Mouse (Mus musculus): ENCODE data around the gene Crispld2.

Crispld2 gene

DNA sequence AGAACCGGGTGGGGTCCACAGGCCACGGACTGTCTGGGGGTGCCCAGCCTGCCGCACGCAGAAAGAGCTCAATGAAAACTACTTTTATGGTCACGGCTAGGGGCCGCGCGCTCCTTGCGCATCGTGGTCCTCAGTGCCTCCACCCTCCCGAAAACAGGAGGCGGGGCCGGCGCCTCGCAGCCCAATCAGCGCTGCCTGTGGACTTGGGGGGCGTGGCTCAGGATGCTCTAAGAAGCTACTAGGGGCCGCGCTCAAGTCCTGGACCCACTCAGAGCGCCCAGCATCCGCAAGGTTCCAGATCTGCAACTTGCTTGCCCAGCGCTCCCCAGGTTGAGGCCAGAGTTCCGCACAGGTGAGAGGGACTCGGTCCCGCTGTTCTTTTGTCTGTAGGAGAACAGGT, at the start of gene Crispld2:
Gene Crispld2 (plus strand): TSS at position 190 of the 400 bp plus-strand sequence.
- ChIA-PET POLR2A (interaction anchor here in 2 of 4 experiments (0.9 to 1.9 kb wide), 5 partner anchors 13 to 224 kb away, joined by 3 to 4 read pairs (median 3); no protein-coding TSS in a partner anchor), CTCF (interaction anchor here in 2 of 4 experiments (0.8 to 1.8 kb wide), 8 partner anchors 11 to 208 kb away, joined by 3 to 9 read pairs (median 4); no protein-coding TSS in a partner anchor)

DNA sequence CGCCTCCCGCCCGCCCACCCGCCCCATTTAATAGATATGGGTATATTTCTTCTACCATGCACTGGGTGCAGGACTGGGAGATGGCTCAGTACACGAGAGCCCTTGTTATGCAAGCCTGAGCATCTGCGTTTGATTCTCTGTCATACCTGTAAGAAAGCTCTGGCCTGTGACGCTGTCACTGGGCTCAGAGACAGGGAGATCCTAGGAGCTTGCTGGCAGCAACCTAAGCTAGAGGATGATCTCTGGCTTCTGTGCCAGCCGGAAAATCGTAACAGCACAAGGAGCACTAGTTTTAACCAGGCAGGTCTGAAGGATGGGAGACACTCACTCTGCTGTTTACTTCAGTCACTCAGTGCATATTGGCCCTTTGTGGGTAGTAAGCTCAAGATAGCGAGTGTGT, 48.6 kb upstream of the Crispld2 start:
- CTCF ChIA-PET = interaction anchor here (0.7 to 5.2 kb wide), 12 partner anchors 10 to 235 kb away, joined by 3 to 27 read pairs (median 4); partner anchors contain the start of gene Tldc1 (in 1 of the 4)
- POLR2A ChIA-PET = interaction anchor here in 3 of 4 experiments (0.6 to 7.1 kb wide), 10 partner anchors 9 to 317 kb away, joined by 3 to 44 read pairs (median 4); partner anchors contain the start of genes Gm20388 (in 1 of the 3) and Usp10 (in 1 of the 3)

DNA sequence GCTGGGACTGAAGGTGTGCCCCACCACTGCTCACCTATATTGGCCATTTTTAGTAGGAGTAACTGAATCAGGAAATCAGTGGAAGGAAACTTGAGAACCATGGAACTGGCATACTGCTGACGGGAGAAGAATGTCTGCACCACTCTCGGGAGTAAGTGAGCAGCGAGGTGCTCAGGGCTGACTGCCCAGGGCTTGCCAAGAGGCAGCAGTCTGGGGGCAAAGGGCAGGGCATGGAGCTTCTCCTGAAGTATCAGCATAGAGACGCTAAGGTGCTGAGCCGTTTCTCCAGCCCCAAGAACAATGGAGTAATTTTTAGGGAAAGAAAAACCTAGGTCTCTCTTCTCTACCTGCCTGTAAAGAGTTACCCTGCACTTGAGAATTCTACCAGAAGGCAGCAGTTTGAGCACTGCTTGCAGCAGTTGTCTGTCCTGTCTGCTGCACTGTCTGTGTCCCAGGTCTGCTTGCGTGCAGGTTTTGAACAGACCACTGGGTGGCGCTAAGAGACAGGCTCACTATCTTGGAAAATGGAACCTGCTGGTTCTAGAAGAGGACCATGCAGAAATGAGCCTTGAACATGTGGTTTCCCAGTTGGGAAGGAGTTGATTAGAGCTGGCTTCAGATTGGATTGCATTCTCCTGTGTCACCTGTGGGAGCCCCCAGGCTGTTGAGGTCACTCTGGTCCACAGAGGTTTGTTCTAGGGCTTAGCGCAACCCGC, 48.0 kb upstream of the Crispld2 start:
- POLR2A ChIA-PET = interaction anchor here in 3 of 4 experiments (0.6 to 7.1 kb wide), 12 partner anchors 8 to 316 kb away, joined by 3 to 44 read pairs (median 4); no protein-coding TSS in a partner anchor
- CTCF ChIA-PET = interaction anchor here (0.5 to 5.2 kb wide), 16 partner anchors 9 to 481 kb away, joined by 3 to 27 read pairs (median 4); partner anchors contain the start of gene Tldc1 (in 1 of the 4)

DNA sequence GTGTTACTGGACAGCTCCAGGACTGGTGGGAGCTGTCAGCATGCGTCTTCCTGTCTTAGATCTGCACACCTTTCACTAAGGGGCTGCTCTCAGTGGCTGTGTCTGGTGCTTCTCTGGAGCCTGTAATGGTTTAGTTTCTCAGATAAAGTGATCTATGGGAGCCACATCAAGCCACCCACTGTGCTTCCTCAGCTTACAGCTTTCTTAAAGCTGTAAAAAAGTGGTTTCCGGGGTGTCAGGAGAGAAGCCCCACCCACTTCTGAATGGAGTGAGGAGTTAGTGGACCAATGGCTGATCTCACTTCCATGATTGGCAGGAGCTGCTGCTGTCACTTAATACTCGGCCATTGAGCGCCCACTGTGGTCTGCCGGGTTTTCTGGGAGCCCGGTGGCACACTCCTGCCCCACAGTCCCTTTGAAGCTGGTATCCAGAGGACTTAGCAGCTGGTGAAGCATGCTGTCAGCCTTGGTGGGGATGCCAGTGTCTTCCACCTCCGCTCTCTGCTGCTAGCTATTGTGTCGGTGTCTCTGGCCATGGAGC, 45.8 kb upstream of the Crispld2 start:
- CTCF ChIA-PET = interaction anchor here in 2 of 4 experiments (0.7 to 5.2 kb wide), 3 partner anchors 20 to 132 kb away, joined by 3 to 27 read pairs (median 4); no protein-coding TSS in a partner anchor
- POLR2A ChIA-PET = interaction anchor here in 2 of 4 experiments (0.6 to 2.1 kb wide), 10 partner anchors 9 to 36 kb away, joined by 3 to 8 read pairs (median 4); partner anchors contain the start of gene Usp10 (in 1 of the 2)

DNA sequence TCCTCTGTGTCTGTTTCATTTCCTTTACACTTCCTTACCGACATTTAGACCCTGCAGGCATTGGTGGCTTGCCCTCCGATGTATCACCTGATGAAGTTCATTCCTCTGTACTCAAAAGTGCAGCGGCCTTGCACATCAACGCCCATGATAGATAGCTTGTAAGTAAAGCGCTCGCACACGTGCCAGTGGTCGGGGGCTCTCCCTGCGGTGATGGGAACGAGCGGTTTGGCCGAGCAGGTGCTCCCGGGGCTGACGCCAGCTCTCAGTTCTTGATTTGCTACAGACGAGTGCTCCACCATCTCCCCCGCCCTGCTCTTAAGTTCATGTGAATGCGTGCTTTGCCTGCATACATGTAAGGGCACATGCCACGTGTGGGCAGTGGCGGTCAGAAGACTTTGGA, 44.6 kb upstream of the Crispld2 start:
- CTCF ChIA-PET = interaction anchor here in 2 of 4 experiments (0.6 to 5.2 kb wide), 9 partner anchors 9 to 230 kb away, joined by 3 to 27 read pairs (median 3); partner anchors contain the start of gene 6430548M08Rik (in 1 of the 2)
- POLR2A ChIA-PET = interaction anchor here in 2 of 4 experiments (0.9 to 2.0 kb wide), 7 partner anchors 10 to 27 kb away, joined by 3 to 9 read pairs (median 4); no protein-coding TSS in a partner anchor

DNA sequence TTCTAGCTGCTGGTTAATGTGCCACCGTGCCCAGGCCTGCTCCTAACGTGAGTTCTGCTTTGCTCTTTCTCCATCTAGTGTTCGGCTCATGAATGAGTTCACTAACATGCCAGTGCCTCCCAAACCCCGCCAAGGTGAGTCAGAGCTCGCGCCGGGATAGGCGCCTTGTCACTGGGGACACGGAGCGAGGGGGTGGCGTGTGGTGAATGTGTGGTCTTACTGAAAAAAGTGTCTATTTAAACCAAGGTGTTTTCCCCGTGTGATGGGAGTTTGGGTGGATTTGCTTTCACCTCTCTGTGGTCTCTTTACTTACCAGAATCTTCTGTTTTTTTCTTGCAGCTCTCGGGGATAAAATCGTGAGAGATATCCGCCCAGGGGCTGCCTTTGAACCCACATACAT, 43.9 kb upstream of the Crispld2 start:
- CTCF ChIA-PET = interaction anchor here in 3 of 4 experiments (0.6 to 5.2 kb wide), 9 partner anchors 10 to 641 kb away, joined by 3 to 27 read pairs (median 3); no protein-coding TSS in a partner anchor
- POLR2A ChIA-PET = interaction anchor here in 2 of 4 experiments (1.0 to 2.7 kb wide), 8 partner anchors 10 to 38 kb away, joined by 3 to 10 read pairs (median 4); partner anchors contain the start of genes Gm20388 (in 1 of the 2) and Usp10 (in 1 of the 2)

DNA sequence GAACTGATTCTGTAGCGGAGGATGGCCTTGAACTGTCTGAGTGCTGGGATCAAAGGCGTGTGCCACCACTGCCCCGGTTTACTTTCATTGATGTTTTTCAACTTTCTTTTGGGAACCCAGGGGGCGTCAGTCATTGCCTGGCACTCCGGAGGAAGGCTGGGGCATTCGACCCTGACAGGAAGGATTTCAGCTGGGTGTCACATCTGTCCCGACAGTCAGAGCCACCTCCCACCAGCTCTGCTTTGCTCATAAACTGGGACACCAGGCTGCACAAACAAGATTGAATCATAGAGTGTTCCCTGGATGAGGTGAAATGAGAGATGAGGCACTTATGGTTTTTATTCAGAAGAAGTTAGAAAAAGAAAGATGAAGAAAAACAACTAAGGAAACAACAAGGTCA, 40.0 kb upstream of the Crispld2 start:
- CTCF ChIA-PET = interaction anchor here in 1 of 4 experiments (1.0 kb wide), 1 partner anchor 29 kb away, joined by 4 read pairs; no protein-coding TSS in a partner anchor
- POLR2A ChIA-PET = interaction anchor here in 2 of 4 experiments (0.8 to 6.1 kb wide), 5 partner anchors 8 to 42 kb away, joined by 3 to 44 read pairs (median 3); partner anchors contain the start of genes Gm20388 (in 1 of the 2) and Usp10 (in 1 of the 2)

DNA sequence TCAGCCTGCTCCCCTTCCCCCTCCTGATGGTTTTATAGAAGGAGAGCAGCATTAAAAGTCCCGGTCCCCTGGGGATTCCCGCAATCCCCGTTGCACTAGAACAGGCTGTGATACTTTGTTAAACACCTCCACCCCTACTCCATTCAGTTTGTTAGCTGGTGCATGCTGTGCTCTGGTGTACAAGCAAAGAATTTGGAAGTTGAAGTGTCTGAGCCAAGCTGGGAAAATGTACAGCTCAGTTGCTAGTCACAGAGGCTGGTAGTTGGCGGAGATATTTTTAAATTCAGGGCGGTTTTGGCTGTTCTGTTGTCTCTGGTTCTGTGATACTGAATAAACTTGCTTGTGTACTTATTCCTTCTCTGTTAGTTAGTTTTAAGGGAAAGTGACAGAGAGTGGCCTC, 39.5 kb upstream of the Crispld2 start:
- POLR2A ChIA-PET = interaction anchor here in 2 of 4 experiments (0.8 to 6.1 kb wide), 4 partner anchors 8 to 37 kb away, joined by 3 to 44 read pairs (median 3); no protein-coding TSS in a partner anchor

DNA sequence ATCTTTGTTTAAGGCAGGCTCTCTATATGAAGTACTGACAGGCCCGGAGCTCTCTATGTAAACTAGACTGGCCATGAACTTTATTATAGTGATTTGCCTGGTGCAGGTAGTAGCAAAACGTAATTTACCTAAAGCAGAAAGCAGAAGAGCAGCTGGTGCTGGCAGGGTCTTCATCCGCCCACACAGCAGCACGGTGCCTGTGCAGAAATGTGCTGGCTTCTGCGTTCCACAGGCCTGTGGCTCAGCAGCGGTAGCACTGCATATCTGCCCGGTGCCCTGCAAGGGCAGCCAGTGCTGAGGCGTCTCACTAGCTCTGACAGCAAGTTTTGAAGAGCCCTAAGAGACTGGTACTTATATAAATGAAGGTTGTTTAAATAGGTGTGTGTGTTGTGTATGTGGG, 36.9 kb upstream of the Crispld2 start:
- ChIA-PET POLR2A (interaction anchor here in 1 of 4 experiments (1.4 to 6.1 kb wide), 3 partner anchors 9 to 25 kb away, joined by 3 to 44 read pairs (median 8); no protein-coding TSS in a partner anchor), CTCF (interaction anchor here in 1 of 4 experiments (1.2 kb wide), 1 partner anchor 68 kb away, joined by 3 read pairs; no protein-coding TSS in a partner anchor)

More for the DNA sequence above, 39.5 kb upstream of the Crispld2 start:
- CTCF ChIA-PET = interaction anchor here in 1 of 4 experiments (1.0 kb wide), 1 partner anchor 29 kb away, joined by 4 read pairs; no protein-coding TSS in a partner anchor

DNA sequence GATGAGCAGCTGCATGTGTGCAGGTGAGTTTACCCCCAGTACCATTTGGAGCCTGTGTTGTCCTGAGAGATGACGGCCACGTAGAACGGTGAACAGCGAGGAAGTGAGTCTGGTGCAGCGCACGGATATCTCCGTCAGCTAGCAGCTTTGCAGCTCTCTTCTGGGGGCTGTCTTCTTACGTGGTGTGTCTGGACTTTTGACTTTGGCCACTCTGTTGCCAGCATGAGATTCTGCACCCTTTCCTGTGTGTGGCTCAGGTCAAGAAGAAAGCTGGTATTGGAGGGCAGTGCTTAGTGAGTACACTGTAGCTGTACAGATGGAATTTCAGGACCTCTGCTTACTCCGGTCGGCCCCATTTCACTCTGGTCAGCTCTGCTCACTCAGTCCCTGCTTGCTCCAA, 34.2 kb upstream of the Crispld2 start:
- CTCF ChIA-PET = interaction anchor here in 2 of 4 experiments (0.7 to 1.2 kb wide), 4 partner anchors 10 to 221 kb away, joined by 3 to 4 read pairs (median 3); no protein-coding TSS in a partner anchor

DNA sequence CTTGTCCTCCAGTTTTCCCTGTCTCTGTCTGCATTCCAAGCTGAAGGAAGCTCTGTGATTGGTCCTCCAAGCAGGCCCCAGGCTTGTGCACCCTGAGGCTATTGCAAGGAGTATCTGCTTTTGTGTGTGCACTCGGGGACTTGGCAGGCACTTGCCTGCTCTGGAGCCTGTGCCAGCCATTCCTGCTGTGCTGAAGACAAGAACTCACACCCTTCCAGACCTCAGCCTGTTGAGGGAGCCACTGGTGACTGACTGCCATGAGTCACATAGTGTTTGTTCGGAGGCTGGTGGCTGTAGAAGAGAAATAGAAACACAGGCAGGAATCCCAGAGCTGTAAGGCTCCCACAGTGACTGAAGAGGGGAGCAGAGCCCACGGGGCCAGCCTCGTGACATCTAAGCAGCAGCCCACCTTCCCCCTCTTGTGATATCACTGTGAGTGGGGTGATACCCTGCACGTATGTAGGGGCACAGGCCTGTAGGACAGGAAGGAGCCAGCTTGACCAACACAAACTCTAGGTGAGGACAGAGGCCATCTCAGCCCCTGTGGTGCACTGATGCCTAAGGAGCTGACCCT, 31.6 kb upstream of the Crispld2 start:
- POLR2A ChIA-PET = interaction anchor here (0.5 to 2.5 kb wide), 13 partner anchors 9 to 349 kb away, joined by 3 to 10 read pairs (median 3); no protein-coding TSS in a partner anchor
- CTCF ChIA-PET = interaction anchor here in 2 of 4 experiments (0.9 to 1.8 kb wide), 3 partner anchors 13 to 182 kb away, joined by 3 to 4 read pairs (median 4); partner anchors contain the start of gene Tldc1 (in 1 of the 2)

More for the DNA sequence above, 34.2 kb upstream of the Crispld2 start:
- POLR2A ChIA-PET = interaction anchor here in 3 of 4 experiments (0.5 to 1.5 kb wide), 9 partner anchors 10 to 203 kb away, joined by 3 to 4 read pairs (median 4); no protein-coding TSS in a partner anchor

DNA sequence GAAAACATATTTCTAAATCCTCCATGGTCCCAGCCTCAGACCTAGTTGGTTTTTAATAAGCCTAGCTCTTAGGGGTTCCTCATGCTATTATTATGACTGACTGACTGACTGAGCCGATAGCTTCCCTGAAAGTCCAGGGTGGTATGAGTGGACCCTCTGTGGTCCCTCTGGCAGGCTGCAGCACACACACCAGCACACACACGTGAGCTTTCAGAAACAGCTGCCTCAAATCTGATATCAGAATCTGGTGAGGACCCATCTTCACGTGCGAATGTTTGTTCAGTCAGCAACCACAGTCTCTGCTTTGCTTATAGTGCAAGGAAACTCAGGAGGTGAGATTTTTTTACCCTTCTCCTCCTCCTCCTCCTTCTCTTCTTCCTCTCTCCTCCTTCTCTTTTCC, 27.4 kb upstream of the Crispld2 start:
- ChIA-PET CTCF (interaction anchor here in 1 of 4 experiments (0.6 kb wide), 1 partner anchor 238 kb away, joined by 11 read pairs; no protein-coding TSS in a partner anchor), POLR2A (no interaction called here)

DNA sequence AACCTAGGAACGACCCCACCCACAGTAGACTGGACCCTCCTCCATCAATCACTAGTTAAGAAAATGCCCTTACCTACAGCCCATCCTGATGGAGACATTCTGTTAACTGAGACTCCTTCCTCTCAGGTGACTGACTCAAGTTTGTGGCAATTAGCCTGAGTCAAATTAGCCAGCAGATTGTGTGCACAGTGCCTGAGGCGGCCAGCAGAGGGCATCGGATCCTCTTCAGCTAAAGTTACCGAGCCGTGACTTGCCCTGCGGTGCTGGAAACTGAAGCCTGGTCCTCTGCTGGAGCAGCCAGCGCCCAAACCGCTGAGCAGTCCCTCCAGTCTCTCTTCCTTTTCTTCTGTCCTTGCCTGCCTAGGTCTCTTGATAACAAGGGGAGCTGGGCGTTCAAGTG, 24.8 kb upstream of the Crispld2 start:
- POLR2A ChIA-PET = no interaction called here
- CTCF ChIA-PET = interaction anchor here in 3 of 4 experiments (0.6 to 1.8 kb wide), 6 partner anchors 9 to 185 kb away, joined by 3 to 7 read pairs (median 4); no protein-coding TSS in a partner anchor

DNA sequence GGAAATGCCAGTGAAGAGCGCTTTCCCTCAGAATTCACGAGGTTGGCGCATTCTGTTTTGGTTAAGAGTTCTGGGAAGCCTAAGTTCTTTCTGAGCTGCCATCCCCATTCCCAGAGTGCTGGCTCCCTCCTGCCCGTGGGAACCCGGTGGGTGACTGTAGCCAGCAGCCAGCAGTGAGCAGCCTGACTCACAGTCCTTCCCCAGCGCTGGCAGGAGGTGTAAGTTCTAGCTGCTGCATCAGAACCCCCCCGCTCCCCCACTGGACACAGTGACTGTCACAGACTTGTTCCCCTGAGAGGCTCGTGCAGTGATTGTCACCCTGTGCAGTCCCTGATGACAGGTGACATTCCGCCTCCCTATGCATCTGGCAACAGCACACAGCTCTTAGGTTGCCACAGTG, 22.1 kb upstream of the Crispld2 start:
- POLR2A ChIA-PET = interaction anchor here in 1 of 4 experiments (1.9 kb wide), 1 partner anchor 12 kb away, joined by 4 read pairs; no protein-coding TSS in a partner anchor

DNA sequence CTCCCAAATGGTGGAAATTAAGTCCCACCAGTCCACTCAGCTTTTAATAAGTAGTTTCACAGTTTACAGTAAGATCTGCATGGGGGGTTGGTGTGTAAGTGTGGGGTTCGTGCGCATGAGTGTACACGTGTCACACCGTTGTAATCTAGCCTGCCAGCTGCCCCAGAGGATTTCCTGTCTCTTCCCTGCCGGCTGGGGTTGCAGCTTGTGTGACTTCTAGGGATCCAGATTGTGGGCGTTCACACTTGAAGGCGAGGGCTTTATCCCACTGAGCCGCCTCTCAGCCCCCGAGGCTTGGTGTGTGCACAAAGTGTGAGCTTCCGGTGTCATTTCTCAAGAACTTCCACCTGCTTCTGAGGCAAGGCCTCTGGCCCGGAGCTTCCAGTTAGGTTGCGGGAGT, 19.7 kb upstream of the Crispld2 start:
- ChIA-PET POLR2A (interaction anchor here in 1 of 4 experiments (0.5 to 1.3 kb wide), 5 partner anchors 12 to 180 kb away, joined by 3 to 5 read pairs (median 3); no protein-coding TSS in a partner anchor), CTCF (interaction anchor here in 3 of 4 experiments (0.6 to 0.7 kb wide), 7 partner anchors 9 to 1669 kb away, joined by 3 to 12 read pairs (median 3); no protein-coding TSS in a partner anchor)

More for the DNA sequence above, 22.1 kb upstream of the Crispld2 start:
- CTCF ChIA-PET = interaction anchor here in 2 of 4 experiments (1.0 to 1.7 kb wide), 3 partner anchors 22 to 108 kb away, joined by 3 to 5 read pairs (median 4); partner anchors contain the start of gene Crispld2 (in 1 of the 2)

DNA sequence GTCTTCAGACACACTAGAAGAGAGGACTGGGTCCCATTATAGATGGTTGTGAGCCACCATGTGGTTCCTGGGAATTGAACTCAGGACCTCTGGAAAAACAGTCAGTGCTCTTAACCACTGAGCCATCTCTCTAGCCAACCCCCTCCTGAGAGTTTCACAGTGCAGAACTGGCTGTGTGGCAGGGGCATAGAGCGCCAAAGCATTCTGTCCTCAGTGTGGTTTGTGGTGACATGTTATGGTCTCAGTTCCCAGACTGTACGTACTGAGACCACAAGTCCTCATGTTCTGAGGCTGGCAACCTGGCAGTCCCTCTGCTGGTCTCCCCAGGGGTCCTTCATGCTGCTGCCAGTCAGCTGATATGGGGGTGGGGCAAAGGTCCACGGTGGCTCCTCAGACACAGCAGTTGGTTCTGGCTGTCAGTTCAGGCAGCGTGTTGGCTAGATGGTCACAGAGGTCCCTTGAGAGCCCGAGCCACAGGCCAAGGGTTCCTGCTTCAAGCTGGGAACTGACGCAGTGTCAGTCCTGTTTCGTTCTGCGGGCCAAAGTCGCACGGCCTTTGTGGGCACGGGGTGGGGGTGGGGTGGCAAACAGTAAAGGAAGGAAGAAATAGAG, 13.4 kb upstream of the Crispld2 start:
- POLR2A ChIA-PET = no interaction called here
- CTCF ChIA-PET = interaction anchor here in 1 of 4 experiments (0.5 kb wide), 1 partner anchor 558 kb away, joined by 3 read pairs; no protein-coding TSS in a partner anchor

DNA sequence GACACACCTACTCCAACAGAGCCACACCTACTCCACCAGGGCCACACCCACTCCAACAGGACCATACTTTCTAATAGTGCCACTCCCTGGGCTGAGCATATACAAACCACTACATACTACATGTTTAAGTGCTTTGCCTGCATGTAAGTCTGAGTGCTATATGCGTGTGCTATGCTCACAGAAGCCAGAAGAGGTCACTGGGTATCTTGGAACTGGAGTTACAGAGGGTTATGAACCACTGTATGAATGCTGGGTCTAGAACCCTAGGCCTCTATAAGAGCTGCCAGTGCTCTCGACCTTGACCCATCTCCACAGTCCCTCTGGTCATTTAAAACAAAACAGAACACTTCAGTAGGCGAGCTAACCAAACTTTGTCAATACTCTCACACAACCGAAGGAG, 11.0 kb upstream of the Crispld2 start:
- POLR2A ChIA-PET = no interaction called here
- CTCF ChIA-PET = interaction anchor here in 3 of 4 experiments (0.6 to 1.7 kb wide), 5 partner anchors 9 to 91 kb away, joined by 3 to 6 read pairs (median 4); partner anchors contain the start of gene Crispld2 (in 1 of the 3)
